Mouse (Mus musculus) small intestine, adult 2 months (tissue): ENCODE measurements around the gene Il15ra. TPM values are rescaled to one million over a fixed set of nuclear protein-coding genes. Genes with fewer than 3 reads are reported as not detected.
A peak's percentile ranks its signal among the peaks of the same experiment; 100 is the strongest.

Experiments
- H3K27ac ChIP-seq: fragments of 200-500 bp; 2 replicates; pipeline ENCODE4 v1.5.1; 2012; ENCODE audit warnings: low read depth, low read length, control low read depth, inconsistent platforms; ENCODE audit not compliant: insufficient read depth
- H3K27me3 ChIP-seq: fragments of 200-500 bp; 2 replicates; pipeline ENCODE4 v1.6.1; 2012; ENCODE audit warnings: mild to moderate bottlenecking, moderate library complexity, low read length, inconsistent platforms; ENCODE audit not compliant: control insufficient read depth, insufficient read depth
- H3K36me3 ChIP-seq: fragments of 200-500 bp; 2 replicates; pipeline ENCODE4 v1.6.1; 2012; ENCODE audit warnings: mild to moderate bottlenecking, low read length, control low read depth, inconsistent platforms; ENCODE audit not compliant: control insufficient read depth, insufficient read depth
- H3K4me1 ChIP-seq: fragments of 200-500 bp; 2 replicates; pipeline ENCODE4 v1.6.1; 2012; ENCODE audit warnings: low read length, inconsistent platforms, mixed read lengths; ENCODE audit not compliant: control insufficient read depth, insufficient read depth, insufficient read length
- H3K4me3 ChIP-seq: fragments of 200-500 bp; 2 replicates; pipeline ENCODE4 v1.5.1; 2012; ENCODE audit warnings: low read depth, mild to moderate bottlenecking, control low read depth, inconsistent platforms, low read length, moderate library complexity
- CTCF ChIP-seq: fragments of 200-500 bp; IDR thresholded peaks from 2 replicates; pipeline ENCODE4 v1.5.1; 2012; ENCODE audit warnings: low read depth, mild to moderate bottlenecking, control low read depth, inconsistent platforms, low read length, moderate library complexity, mixed read lengths; ENCODE audit not compliant: insufficient replicate concordance, insufficient read length; ENCODE audit errors: extremely low read depth
- POLR2A ChIP-seq: fragments of 200-500 bp; IDR thresholded peaks from 2 replicates; pipeline ENCODE4 v1.6.1; 2012; ENCODE audit warnings: low read depth, mild to moderate bottlenecking, control low read depth, inconsistent platforms, low read length, moderate library complexity
- WGBS: fragments of 180-500 bp; shearing (Covaris S2); methylation state at CpG from one replicate; pipeline ENCODE4 v1.1.7; 2018; 5-methylcytosine and 5-hydroxymethylcytosine counted together
- polyA plus RNA-seq: library from polyadenylated mRNA; depleted of rRNA; stranded (reverse); fragments of >200 nt; gene quantifications from 2 replicates; pipeline ENCODE4 v1.2.3, GENCODE M21; 2012

The Il15ra gene
- polyA plus RNA-seq, 1 experiment: 33.8 TPM

- H3K27ac ChIP-seq: no peak overlapping the region
- WGBS: 75% methylated on average over 4 of the region's 4 CpGs
- no peaks in the 10 kb centered on the region for H3K4me1 ChIP-seq
- H3K36me3 ChIP-seq: no peaks in the 10 kb centered on the region
- H3K4me3 ChIP-seq: no peak overlapping the region
- TF ChIP-seq POLR2A (no peak), CTCF (no peak)
- no peaks in the 10 kb centered on the region; the same call in 1 of the 2 replicates for H3K27me3 ChIP-seq
Observed at GRCm38 (mm10) chr2:11664806-11665205, 40.3 kb upstream of the Il15ra start.

DNA sequence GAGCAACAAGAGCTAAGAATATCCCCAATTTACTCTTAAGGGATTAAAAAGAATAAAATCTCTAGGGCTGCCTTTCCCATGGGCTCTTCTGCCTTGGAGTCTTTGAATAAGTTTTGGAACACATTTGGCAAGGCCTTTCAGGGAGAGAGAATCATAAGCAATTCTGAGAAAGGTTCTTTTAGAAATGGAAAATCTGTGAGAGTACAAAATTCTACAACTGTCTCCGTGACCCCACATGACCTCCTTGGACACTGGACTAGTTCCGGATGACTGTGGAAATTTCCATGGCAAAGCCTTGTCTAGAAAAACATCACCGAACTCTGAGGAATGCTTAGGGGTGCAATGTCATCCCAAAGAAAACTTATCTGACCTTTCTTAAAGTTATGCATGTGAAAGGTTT lies 39.8 kb upstream of the Il15ra start:
- Histone ChIP-seq H3K27me3 (no peaks in the 10 kb centered on the region; the same call in 1 of the 2 replicates), H3K4me3 (no peak overlapping the region), H3K36me3 (no peaks in the 10 kb centered on the region), H3K4me1 (no peaks in the 10 kb centered on the region), H3K27ac (no peak overlapping the region)
- WGBS: 82% methylated on average over 3 of the region's 3 CpGs
- TF ChIP-seq CTCF (no peak), POLR2A (no peak)

GRCm38 (mm10) chr2:11672144-11672543 lies 32.9 kb upstream of the Il15ra start:
- Histone ChIP-seq H3K4me1 (no peaks in the 10 kb centered on the region), H3K27ac (no peak overlapping the region), H3K27me3 (no peaks in the 10 kb centered on the region; the same call in 1 of the 2 replicates), H3K36me3 (no peaks in the 10 kb centered on the region), H3K4me3 (no peak overlapping the region)
- WGBS: 18% methylated on average over 3 of the region's 3 CpGs
- TF ChIP-seq POLR2A (no peak), CTCF (peak; percentile 38; the same call in 1 of the 2 replicates)

- no peaks in the 10 kb centered on the region for H3K4me1 ChIP-seq
- no peak overlapping the region for H3K27ac ChIP-seq
- no peak overlapping the region for H3K4me3 ChIP-seq
- no peaks in the 10 kb centered on the region for H3K36me3 ChIP-seq
- TF ChIP-seq POLR2A: no peak
- TF ChIP-seq CTCF: no peak
- H3K27me3 ChIP-seq: no peaks in the 10 kb centered on the region
- 71% methylated on average over 7 of the region's 7 CpGs for WGBS
Observed at GRCm38 (mm10) chr2:11679626-11680025, 25.5 kb upstream of the Il15ra start.

DNA sequence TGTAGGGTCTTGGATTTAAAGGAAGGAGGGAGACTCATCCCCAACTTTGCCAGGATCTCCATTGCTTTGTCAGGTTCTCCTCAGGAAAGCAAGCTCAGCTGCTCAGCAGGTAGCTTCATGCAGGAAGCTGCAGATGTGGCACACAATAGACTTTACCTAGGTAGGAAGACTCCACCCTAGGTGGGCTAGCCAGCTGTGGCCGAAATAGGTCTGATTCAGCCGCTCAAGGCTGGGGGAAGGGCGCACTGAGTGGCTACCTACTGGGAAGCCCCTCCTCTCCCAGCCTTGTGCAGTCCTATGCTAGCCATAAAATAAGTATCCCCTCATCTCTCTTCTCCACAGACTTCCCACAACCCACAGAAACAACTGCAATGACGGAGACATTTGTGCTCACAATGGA lies 22.4 kb upstream of the Il15ra start:
- TF ChIP-seq POLR2A: no peak
- TF ChIP-seq CTCF: no peak
- Histone ChIP-seq H3K36me3 (no peaks in the 10 kb centered on the region), H3K4me3 (no peak overlapping the region), H3K27me3 (no peaks in the 10 kb centered on the region), H3K27ac (no peak overlapping the region), H3K4me1 (no peaks in the 10 kb centered on the region)
- WGBS: 52% methylated on average over 4 of the region's 4 CpGs

- 60% methylated on average over 4 of the region's 4 CpGs for WGBS
- no peak overlapping the region for H3K4me3 ChIP-seq
- TF ChIP-seq POLR2A (no peak), CTCF (no peak)
Observed at GRCm38 (mm10) chr2:11686512-11686911, 18.6 kb upstream of the Il15ra start.

DNA sequence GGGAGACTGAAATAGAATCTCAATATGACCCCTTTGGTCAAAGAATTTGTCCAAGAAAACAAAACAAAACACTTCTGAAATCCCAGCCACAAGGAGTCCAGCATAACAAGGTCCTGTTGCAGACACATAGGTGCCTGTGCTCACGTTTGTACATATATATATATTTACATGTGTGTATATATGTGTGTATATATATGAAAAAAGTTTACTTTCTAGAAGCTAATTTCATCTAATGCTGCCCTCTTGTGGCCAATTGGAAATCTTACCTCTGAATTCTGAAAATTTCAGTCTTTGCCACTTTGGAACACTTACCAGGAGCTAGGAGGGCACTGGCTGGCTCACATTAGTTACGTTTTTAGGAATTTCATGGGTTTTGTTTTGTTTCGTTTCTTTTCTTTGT lies 17.7 kb upstream of the Il15ra start:
- H3K27me3 ChIP-seq: no peaks in the 10 kb centered on the region
- no peak overlapping the region for H3K27ac ChIP-seq
- WGBS: 7% methylated on average over 3 of the region's 3 CpGs
- no peak for TF ChIP-seq POLR2A
- TF ChIP-seq CTCF: no peak
- no peaks in the 10 kb centered on the region for H3K36me3 ChIP-seq
- H3K4me3 ChIP-seq: no peak overlapping the region
- H3K4me1 ChIP-seq: no peaks in the 10 kb centered on the region

More at GRCm38 (mm10) chr2:11686512-11686911, 18.6 kb upstream of the Il15ra start:
- Histone ChIP-seq H3K27ac (no peak overlapping the region), H3K4me1 (no peaks in the 10 kb centered on the region), H3K27me3 (no peaks in the 10 kb centered on the region), H3K36me3 (no peaks in the 10 kb centered on the region)
